Mouse (Mus musculus): ENCODE results near the gene Tnni3k. TPM values are rescaled to one million over a fixed set of nuclear protein-coding genes. Genes with fewer than 3 reads are reported as not detected.

Tnni3k gene
- polyA plus RNA-seq, 1 experiment = 1.3 TPM

- 45% methylated on average over 2 of the region's 2 CpGs for WGBS
- H3K4me3 ChIP-seq (replicated peaks; ENCODE audit: extremely low read depth, low read depth, low read length) = no peak overlapping the region
- TF ChIP-seq CTCF (IDR thresholded peaks at IDR 0.05; ENCODE audit: insufficient read depth, low read length) (no peak), POLR2A (IDR thresholded peaks at IDR 0.05; ENCODE audit: borderline replicate concordance, extremely low read depth, low read depth, low read length) (no peak)
- no peak for DNase-seq
- no peaks in the 10 kb centered on the region for H3K4me1 ChIP-seq (ENCODE audit: control insufficient read depth, insufficient read depth, low read length)
These were observed 84.2 kb downstream of the Tnni3k start for GRCm38 (mm10) chr3:154970981-154971380.

GRCm38 (mm10) chr3:154961284-154961683 is 93.9 kb downstream of the Tnni3k start:
- 70% methylated on average over 3 of the region's 3 CpGs for WGBS
- H3K4me1 ChIP-seq (ENCODE audit: control insufficient read depth, insufficient read depth, low read length) = no peaks in the 10 kb centered on the region
- TF ChIP-seq CTCF (IDR thresholded peaks at IDR 0.05; ENCODE audit: insufficient read depth, low read length) = no peak
- no peak for TF ChIP-seq POLR2A (IDR thresholded peaks at IDR 0.05; ENCODE audit: borderline replicate concordance, extremely low read depth, low read depth, low read length)
- no peak overlapping the region for H3K4me3 ChIP-seq (replicated peaks; ENCODE audit: extremely low read depth, low read depth, low read length)
- DNase-seq = no peak

- Histone ChIP-seq H3K4me3 (replicated peaks; ENCODE audit: extremely low read depth, low read depth, low read length) (no peak overlapping the region), H3K4me1 (ENCODE audit: control insufficient read depth, insufficient read depth, low read length) (no peaks in the 10 kb centered on the region)
- no peak for DNase-seq
- TF ChIP-seq CTCF (IDR thresholded peaks at IDR 0.05; ENCODE audit: insufficient read depth, low read length) = no peak
- no peak for TF ChIP-seq POLR2A (IDR thresholded peaks at IDR 0.05; ENCODE audit: borderline replicate concordance, extremely low read depth, low read depth, low read length)
- WGBS = 43% methylated on average over 2 of the region's 2 CpGs
These were observed 102.1 kb downstream of the Tnni3k start for GRCm38 (mm10) chr3:154953088-154953487.

GRCm38 (mm10) chr3:154949551-154949950 is 105.7 kb downstream of the Tnni3k start:
- TF ChIP-seq POLR2A (IDR thresholded peaks at IDR 0.05; ENCODE audit: borderline replicate concordance, extremely low read depth, low read depth, low read length) (no peak), CTCF (IDR thresholded peaks at IDR 0.05; ENCODE audit: insufficient read depth, low read length) (no peak)
- Histone ChIP-seq H3K4me3 (replicated peaks; ENCODE audit: extremely low read depth, low read depth, low read length) (no peak overlapping the region), H3K4me1 (ENCODE audit: control insufficient read depth, insufficient read depth, low read length) (no peaks in the 10 kb centered on the region)
- WGBS = 50% methylated on average over 2 of the region's 2 CpGs
- no peak for DNase-seq

GRCm38 (mm10) chr3:154945688-154946161 is 109.5 kb downstream of the Tnni3k start:
- Histone ChIP-seq H3K4me3 (replicated peaks; ENCODE audit: extremely low read depth, low read depth, low read length) (no peak overlapping the region), H3K4me1 (ENCODE audit: control insufficient read depth, insufficient read depth, low read length) (no peaks in the 10 kb centered on the region)
- DNase-seq = no peak
- TF ChIP-seq CTCF (IDR thresholded peaks at IDR 0.05; ENCODE audit: insufficient read depth, low read length) (no peak), POLR2A (IDR thresholded peaks at IDR 0.05; ENCODE audit: borderline replicate concordance, extremely low read depth, low read depth, low read length) (no peak)
- 50% methylated on average over 6 of the region's 6 CpGs for WGBS

- Histone ChIP-seq H3K4me1 (ENCODE audit: control insufficient read depth, insufficient read depth, low read length) (no peaks in the 10 kb centered on the region), H3K4me3 (replicated peaks; ENCODE audit: extremely low read depth, low read depth, low read length) (no peak overlapping the region)
- WGBS = 67% methylated on average over 8 of the region's 8 CpGs
- no peak for TF ChIP-seq POLR2A (IDR thresholded peaks at IDR 0.05; ENCODE audit: borderline replicate concordance, extremely low read depth, low read depth, low read length)
- no peak for TF ChIP-seq CTCF (IDR thresholded peaks at IDR 0.05; ENCODE audit: insufficient read depth, low read length)
- no peak for DNase-seq
These were observed 127.5 kb downstream of the Tnni3k start for GRCm38 (mm10) chr3:154927757-154928156.

- no peak for TF ChIP-seq CTCF (IDR thresholded peaks at IDR 0.05; ENCODE audit: insufficient read depth, low read length)
- TF ChIP-seq POLR2A (IDR thresholded peaks at IDR 0.05; ENCODE audit: borderline replicate concordance, extremely low read depth, low read depth, low read length) = no peak
- WGBS = 77% methylated on average over 8 of the region's 8 CpGs
- no peak overlapping the region for H3K4me3 ChIP-seq (replicated peaks; ENCODE audit: extremely low read depth, low read depth, low read length)
- no peak for DNase-seq
- H3K4me1 ChIP-seq (ENCODE audit: control insufficient read depth, insufficient read depth, low read length) = no peaks in the 10 kb centered on the region
These were observed 130.3 kb downstream of the Tnni3k start for GRCm38 (mm10) chr3:154924936-154925335.

- 44% methylated on average over 1 of the region's 1 CpGs for WGBS
- no peak for TF ChIP-seq CTCF (IDR thresholded peaks at IDR 0.05; ENCODE audit: insufficient read depth, low read length)
- TF ChIP-seq POLR2A (IDR thresholded peaks at IDR 0.05; ENCODE audit: borderline replicate concordance, extremely low read depth, low read depth, low read length) = no peak
- no peak for DNase-seq
- Histone ChIP-seq H3K4me1 (ENCODE audit: control insufficient read depth, insufficient read depth, low read length) (no peaks in the 10 kb centered on the region), H3K4me3 (replicated peaks; ENCODE audit: extremely low read depth, low read depth, low read length) (no peak overlapping the region)
These were observed 139.6 kb downstream of the Tnni3k start for GRCm38 (mm10) chr3:154915566-154915965.

GRCm38 (mm10) chr3:154913641-154914040 is 141.6 kb downstream of the Tnni3k start:
- Histone ChIP-seq H3K4me1 (ENCODE audit: control insufficient read depth, insufficient read depth, low read length) (no peaks in the 10 kb centered on the region), H3K4me3 (replicated peaks; ENCODE audit: extremely low read depth, low read depth, low read length) (no peak overlapping the region)
- 66% methylated on average over 6 of the region's 6 CpGs for WGBS
- DNase-seq = no peak
- TF ChIP-seq POLR2A (IDR thresholded peaks at IDR 0.05; ENCODE audit: borderline replicate concordance, extremely low read depth, low read depth, low read length) (no peak), CTCF (IDR thresholded peaks at IDR 0.05; ENCODE audit: insufficient read depth, low read length) (no peak)

GRCm38 (mm10) chr3:154896737-154897136 is 158.5 kb downstream of the Tnni3k start:
- DNase-seq = no peak
- Histone ChIP-seq H3K4me3 (replicated peaks; ENCODE audit: extremely low read depth, low read depth, low read length) (no peak overlapping the region), H3K4me1 (ENCODE audit: control insufficient read depth, insufficient read depth, low read length) (no peaks in the 10 kb centered on the region)
- 58% methylated on average over 7 of the region's 7 CpGs for WGBS
- TF ChIP-seq CTCF (IDR thresholded peaks at IDR 0.05; ENCODE audit: insufficient read depth, low read length) (0 out of 2 replicates have a peak, but pooled peaks have one; percentile 13), POLR2A (IDR thresholded peaks at IDR 0.05; ENCODE audit: borderline replicate concordance, extremely low read depth, low read depth, low read length) (no peak)

Measured in lung, adult 2 months (tissue).